Mouse (Mus musculus): ENCODE measurements around the gene Sept5.

Gene Sept5

GRCm38 (mm10) chr16:18629390-18630231 lies at the start of gene Sept5:
Gene Sept5 (minus strand): TSS chr16:18629954.
- Histone ChIP-seq H3K9me3 (ENCODE audit: low read length) (peaks cover 8% of the 10 kb centered on the region), H3K4me1 (replicated peaks; ENCODE audit: low read depth, low read length) (peaks cover 43% of the 10 kb centered on the region), H3K36me3 (ENCODE audit: insufficient read depth, low read length) (no peaks in the 10 kb centered on the region), H3K4me3 (replicated peaks; ENCODE audit: low read length) (peak within 1 kb of the TSS; percentile 77), H3K27me3 (ENCODE audit: insufficient read depth, low read length) (peaks cover 90% of the 10 kb centered on the region)
- TF ChIP-seq POU5F1 (IDR thresholded peaks at IDR 0.05; ENCODE audit: borderline replicate concordance, low read length): no peak
- no peak for TF ChIP-seq NANOG (IDR thresholded peaks at IDR 0.05; ENCODE audit: borderline replicate concordance, low read length)
- no peak for TF ChIP-seq CTCF (conservative IDR thresholded peaks at IDR 0.05; ENCODE audit: low read length)

GRCm38 (mm10) chr16:18679112-18679511 lies 49.4 kb upstream of the Sept5 start:
- peaks cover 3% of the 10 kb centered on the region for H3K9me3 ChIP-seq (ENCODE audit: low read length)
- no peaks in the 10 kb centered on the region for H3K36me3 ChIP-seq (ENCODE audit: insufficient read depth, low read length)
- peaks cover 17% of the 10 kb centered on the region for H3K4me1 ChIP-seq (replicated peaks; ENCODE audit: low read depth, low read length)
- TF ChIP-seq NANOG (IDR thresholded peaks at IDR 0.05; ENCODE audit: borderline replicate concordance, low read length): no peak
- TF ChIP-seq POU5F1 (IDR thresholded peaks at IDR 0.05; ENCODE audit: borderline replicate concordance, low read length): no peak
- peak; percentile 80 for TF ChIP-seq CTCF (conservative IDR thresholded peaks at IDR 0.05; ENCODE audit: low read length)
- peaks cover 22% of the 10 kb centered on the region for H3K27me3 ChIP-seq (ENCODE audit: insufficient read depth, low read length)
- H3K4me3 ChIP-seq (replicated peaks; ENCODE audit: low read length): no peak overlapping the region

GRCm38 (mm10) chr16:18677746-18678679 lies 48.3 kb upstream of the Sept5 start:
- peaks cover 19% of the 10 kb centered on the region for H3K27me3 ChIP-seq (ENCODE audit: insufficient read depth, low read length)
- TF ChIP-seq NANOG (IDR thresholded peaks at IDR 0.05; ENCODE audit: borderline replicate concordance, low read length): no peak
- TF ChIP-seq POU5F1 (IDR thresholded peaks at IDR 0.05; ENCODE audit: borderline replicate concordance, low read length): no peak
- TF ChIP-seq CTCF (conservative IDR thresholded peaks at IDR 0.05; ENCODE audit: low read length): peak; percentile 88
- no peak overlapping the region for H3K4me3 ChIP-seq (replicated peaks; ENCODE audit: low read length)
- no peaks in the 10 kb centered on the region for H3K36me3 ChIP-seq (ENCODE audit: insufficient read depth, low read length)
- H3K9me3 ChIP-seq (ENCODE audit: low read length): no peaks in the 10 kb centered on the region
- H3K4me1 ChIP-seq (replicated peaks; ENCODE audit: low read depth, low read length): peaks cover 17% of the 10 kb centered on the region

GRCm38 (mm10) chr16:18673005-18673404 lies 43.3 kb upstream of the Sept5 start:
- Histone ChIP-seq H3K4me1 (replicated peaks; ENCODE audit: low read depth, low read length) (peaks cover 5% of the 10 kb centered on the region), H3K36me3 (ENCODE audit: insufficient read depth, low read length) (no peaks in the 10 kb centered on the region), H3K27me3 (ENCODE audit: insufficient read depth, low read length) (peaks cover 11% of the 10 kb centered on the region), H3K9me3 (ENCODE audit: low read length) (no peaks in the 10 kb centered on the region), H3K4me3 (replicated peaks; ENCODE audit: low read length) (no peak overlapping the region)
- TF ChIP-seq CTCF (conservative IDR thresholded peaks at IDR 0.05; ENCODE audit: low read length) (no peak), POU5F1 (IDR thresholded peaks at IDR 0.05; ENCODE audit: borderline replicate concordance, low read length) (no peak), NANOG (IDR thresholded peaks at IDR 0.05; ENCODE audit: borderline replicate concordance, low read length) (no peak)

- Histone ChIP-seq H3K4me1 (replicated peaks; ENCODE audit: low read depth, low read length) (no peaks in the 10 kb centered on the region), H3K4me3 (replicated peaks; ENCODE audit: low read length) (no peak overlapping the region), H3K36me3 (ENCODE audit: insufficient read depth, low read length) (no peaks in the 10 kb centered on the region), H3K27me3 (ENCODE audit: insufficient read depth, low read length) (peaks cover 13% of the 10 kb centered on the region), H3K9me3 (ENCODE audit: low read length) (no peaks in the 10 kb centered on the region)
- no peak for TF ChIP-seq NANOG (IDR thresholded peaks at IDR 0.05; ENCODE audit: borderline replicate concordance, low read length)
- no peak for TF ChIP-seq POU5F1 (IDR thresholded peaks at IDR 0.05; ENCODE audit: borderline replicate concordance, low read length)
- no peak for TF ChIP-seq CTCF (conservative IDR thresholded peaks at IDR 0.05; ENCODE audit: low read length)
These were observed 42.3 kb upstream of the Sept5 start for GRCm38 (mm10) chr16:18672027-18672426.

GRCm38 (mm10) chr16:18669914-18670313 lies 40.2 kb upstream of the Sept5 start:
- Histone ChIP-seq H3K27me3 (ENCODE audit: insufficient read depth, low read length) (peaks cover 15% of the 10 kb centered on the region), H3K9me3 (ENCODE audit: low read length) (no peaks in the 10 kb centered on the region), H3K4me3 (replicated peaks; ENCODE audit: low read length) (no peak overlapping the region), H3K36me3 (ENCODE audit: insufficient read depth, low read length) (no peaks in the 10 kb centered on the region), H3K4me1 (replicated peaks; ENCODE audit: low read depth, low read length) (no peaks in the 10 kb centered on the region)
- TF ChIP-seq NANOG (IDR thresholded peaks at IDR 0.05; ENCODE audit: borderline replicate concordance, low read length): no peak
- no peak for TF ChIP-seq CTCF (conservative IDR thresholded peaks at IDR 0.05; ENCODE audit: low read length)
- TF ChIP-seq POU5F1 (IDR thresholded peaks at IDR 0.05; ENCODE audit: borderline replicate concordance, low read length): no peak

GRCm38 (mm10) chr16:18658597-18658996 lies 28.8 kb upstream of the Sept5 start:
- no peaks in the 10 kb centered on the region for H3K36me3 ChIP-seq (ENCODE audit: insufficient read depth, low read length)
- peaks cover 10% of the 10 kb centered on the region for H3K9me3 ChIP-seq (ENCODE audit: low read length)
- H3K4me1 ChIP-seq (replicated peaks; ENCODE audit: low read depth, low read length): peaks cover 13% of the 10 kb centered on the region; the same call in 1 of the 2 replicates
- H3K4me3 ChIP-seq (replicated peaks; ENCODE audit: low read length): no peak overlapping the region
- H3K27me3 ChIP-seq (ENCODE audit: insufficient read depth, low read length): no peaks in the 10 kb centered on the region
- TF ChIP-seq POU5F1 (IDR thresholded peaks at IDR 0.05; ENCODE audit: borderline replicate concordance, low read length) (no peak), CTCF (conservative IDR thresholded peaks at IDR 0.05; ENCODE audit: low read length) (no peak), NANOG (IDR thresholded peaks at IDR 0.05; ENCODE audit: borderline replicate concordance, low read length) (no peak)
